Mouse (Mus musculus): ENCODE measurements at regions not wholly inside any gene's neighbourhood (a gene's known extent, or its start where the extent isn't known, plus 50 kb on each side); places are given as distances from the start of the nearest gene placed in this dataset.
A peak's percentile ranks its signal among the peaks of the same experiment; 100 is the strongest.

DNA sequence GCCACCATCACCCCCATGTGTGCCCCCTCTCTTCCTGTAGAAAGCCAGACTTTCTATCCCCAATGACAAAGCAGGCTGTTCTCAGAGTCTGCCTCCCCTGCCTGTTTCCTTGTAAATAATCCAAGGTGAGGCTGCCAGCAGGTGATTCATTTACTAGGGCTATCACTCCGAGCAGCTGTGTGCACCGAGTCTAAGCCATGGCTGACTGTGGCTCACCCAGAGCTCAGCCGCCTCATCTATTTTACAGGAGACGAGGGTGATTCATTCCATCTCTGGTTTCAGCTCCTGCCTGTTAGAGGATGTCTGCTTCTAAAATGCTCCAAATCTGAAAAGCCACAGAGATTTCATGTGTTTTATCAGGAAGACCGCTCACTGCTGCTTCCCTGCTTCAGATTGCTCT, 88.5 kb upstream of the Tpm1 start:
- Histone ChIP-seq H3K27ac (replicated peaks; ENCODE audit: low read depth, low read length) (peak overlapping the region; percentile 33), H3K4me2 (replicated peaks; ENCODE audit: low read depth, low read length, severe bottlenecking) (no peak overlapping the region), H3K27me3 (ENCODE audit: control insufficient read depth, insufficient read depth, low read length) (no peaks in the 10 kb centered on the region), H3K9ac (ENCODE audit: low read depth, low read length, severe bottlenecking) (no peak overlapping the region), H3K4me3 (replicated peaks; ENCODE audit: low read length) (no peak overlapping the region), H3K36me3 (ENCODE audit: control insufficient read depth, insufficient read depth, low read length) (no peaks in the 10 kb centered on the region), H3K9me3 (ENCODE audit: control insufficient read depth, low read length) (no peaks in the 10 kb centered on the region), H3K4me1 (ENCODE audit: control insufficient read depth, insufficient read depth, low read length) (peaks cover 20% of the 10 kb centered on the region)
- DNase-seq (ENCODE audit: low spot score) (peak; percentile 44), ATAC-seq (ENCODE audit: low FRiP score, low read depth) (peak; percentile 50; the same call in 1 of the 2 replicates)
- 15% methylated on average over 5 of the region's 5 CpGs for WGBS
- TF ChIP-seq POLR2A (IDR thresholded peaks at IDR 0.05; ENCODE audit: borderline replicate concordance, extremely low read depth, insufficient read depth, insufficient read length) = no peak

DNA sequence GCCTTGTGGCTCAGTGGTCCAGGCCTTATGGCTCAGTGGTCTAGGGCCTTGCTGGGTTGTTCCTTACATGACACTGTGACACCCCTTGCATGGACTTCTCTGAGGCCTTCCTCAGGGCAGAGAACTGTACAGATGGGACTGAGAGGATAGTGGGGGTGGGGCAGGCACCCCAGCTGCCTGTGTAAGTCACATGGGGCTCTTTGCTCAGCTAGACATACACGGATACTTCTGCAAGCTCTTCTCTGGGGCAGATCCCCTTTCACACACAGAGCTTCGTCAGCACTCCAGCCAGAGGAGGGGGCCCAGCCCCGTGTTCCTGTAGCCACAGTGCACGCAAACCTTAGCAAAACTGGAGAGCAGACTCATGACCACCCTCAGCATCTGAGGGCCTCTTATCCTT, 87.9 kb upstream of the Tpm1 start:
- Histone ChIP-seq H3K27me3 (ENCODE audit: control insufficient read depth, insufficient read depth, low read length) (no peaks in the 10 kb centered on the region), H3K4me1 (ENCODE audit: control insufficient read depth, insufficient read depth, low read length) (peaks cover 20% of the 10 kb centered on the region), H3K36me3 (ENCODE audit: control insufficient read depth, insufficient read depth, low read length) (no peaks in the 10 kb centered on the region), H3K9ac (ENCODE audit: low read depth, low read length, severe bottlenecking) (no peak overlapping the region), H3K4me2 (replicated peaks; ENCODE audit: low read depth, low read length, severe bottlenecking) (no peak overlapping the region), H3K4me3 (replicated peaks; ENCODE audit: low read length) (no peak overlapping the region), H3K9me3 (ENCODE audit: control insufficient read depth, low read length) (no peaks in the 10 kb centered on the region), H3K27ac (replicated peaks; ENCODE audit: low read depth, low read length) (peak overlapping the region; percentile 33; the same call in 1 of the 2 replicates)
- DNase-seq (ENCODE audit: low spot score) (no peak), ATAC-seq (ENCODE audit: low FRiP score, low read depth) (peak; percentile 35; the same call in 1 of the 2 replicates)
- WGBS = 36% methylated on average over 4 of the region's 4 CpGs
- TF ChIP-seq POLR2A (IDR thresholded peaks at IDR 0.05; ENCODE audit: borderline replicate concordance, extremely low read depth, insufficient read depth, insufficient read length) = no peak

DNA sequence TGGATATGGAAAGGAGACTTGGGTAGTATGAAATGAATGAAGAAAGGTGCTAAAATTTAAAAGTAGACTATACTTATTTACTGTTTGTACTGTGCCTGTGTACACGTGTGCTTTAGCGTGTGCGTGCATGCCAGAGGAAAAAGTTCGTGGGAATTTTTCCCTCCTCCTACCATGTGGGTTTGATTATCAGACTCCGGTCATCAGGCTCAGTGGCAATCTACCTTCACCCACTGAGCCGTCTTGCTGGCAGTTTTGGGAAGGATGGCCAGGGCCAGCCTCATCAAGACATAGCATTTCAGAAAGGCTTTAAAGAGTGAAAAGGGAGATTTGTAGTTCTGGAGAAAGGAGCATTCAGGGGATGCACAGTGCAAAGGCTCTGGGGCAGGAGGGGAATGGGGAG, 87.0 kb upstream of the Tpm1 start:
- Histone ChIP-seq H3K4me1 (ENCODE audit: control insufficient read depth, insufficient read depth, low read length) (peaks cover 22% of the 10 kb centered on the region), H3K27ac (replicated peaks; ENCODE audit: low read depth, low read length) (no peak overlapping the region), H3K9me3 (ENCODE audit: control insufficient read depth, low read length) (no peaks in the 10 kb centered on the region), H3K9ac (ENCODE audit: low read depth, low read length, severe bottlenecking) (no peak overlapping the region), H3K27me3 (ENCODE audit: control insufficient read depth, insufficient read depth, low read length) (no peaks in the 10 kb centered on the region), H3K4me2 (replicated peaks; ENCODE audit: low read depth, low read length, severe bottlenecking) (no peak overlapping the region), H3K4me3 (replicated peaks; ENCODE audit: low read length) (no peak overlapping the region), H3K36me3 (ENCODE audit: control insufficient read depth, insufficient read depth, low read length) (no peaks in the 10 kb centered on the region)
- ATAC-seq (ENCODE audit: low FRiP score, low read depth) = no peak
- WGBS = 26% methylated on average over 6 of the region's 6 CpGs
- TF ChIP-seq POLR2A (IDR thresholded peaks at IDR 0.05; ENCODE audit: borderline replicate concordance, extremely low read depth, insufficient read depth, insufficient read length) = no peak
- DNase-seq (ENCODE audit: low spot score) = no peak

DNA sequence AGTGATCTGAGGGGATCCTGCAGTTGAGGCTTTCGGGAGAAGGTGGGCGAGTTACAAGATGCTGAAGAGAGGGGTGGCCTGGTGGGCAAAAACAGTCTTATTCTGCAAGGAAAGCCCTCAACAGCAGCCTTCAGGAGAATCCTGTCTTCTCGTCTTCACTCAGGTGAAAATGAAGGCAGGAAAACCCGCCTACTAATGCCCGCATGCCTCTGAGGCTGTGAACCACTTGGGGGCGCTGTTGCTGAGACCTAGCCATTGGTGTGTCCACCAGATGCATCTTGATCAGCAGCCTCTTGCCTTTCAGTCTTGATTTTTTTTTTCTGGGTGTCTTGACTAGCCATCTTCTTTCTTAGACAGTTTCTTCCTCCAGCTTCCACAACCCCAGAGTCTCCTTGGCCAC, 85.2 kb upstream of the Tpm1 start:
- 80% methylated on average over 6 of the region's 6 CpGs for WGBS
- Histone ChIP-seq H3K9me3 (ENCODE audit: control insufficient read depth, low read length) (no peaks in the 10 kb centered on the region), H3K27me3 (ENCODE audit: control insufficient read depth, insufficient read depth, low read length) (no peaks in the 10 kb centered on the region), H3K4me2 (replicated peaks; ENCODE audit: low read depth, low read length, severe bottlenecking) (no peak overlapping the region), H3K4me1 (ENCODE audit: control insufficient read depth, insufficient read depth, low read length) (peaks cover 23% of the 10 kb centered on the region), H3K27ac (replicated peaks; ENCODE audit: low read depth, low read length) (no peak overlapping the region), H3K9ac (ENCODE audit: low read depth, low read length, severe bottlenecking) (no peak overlapping the region), H3K4me3 (replicated peaks; ENCODE audit: low read length) (no peak overlapping the region), H3K36me3 (ENCODE audit: control insufficient read depth, insufficient read depth, low read length) (no peaks in the 10 kb centered on the region)
- DNase-seq (ENCODE audit: low spot score) (no peak), ATAC-seq (ENCODE audit: low FRiP score, low read depth) (no peak)
- TF ChIP-seq POLR2A (IDR thresholded peaks at IDR 0.05; ENCODE audit: borderline replicate concordance, extremely low read depth, insufficient read depth, insufficient read length) = no peak

DNA sequence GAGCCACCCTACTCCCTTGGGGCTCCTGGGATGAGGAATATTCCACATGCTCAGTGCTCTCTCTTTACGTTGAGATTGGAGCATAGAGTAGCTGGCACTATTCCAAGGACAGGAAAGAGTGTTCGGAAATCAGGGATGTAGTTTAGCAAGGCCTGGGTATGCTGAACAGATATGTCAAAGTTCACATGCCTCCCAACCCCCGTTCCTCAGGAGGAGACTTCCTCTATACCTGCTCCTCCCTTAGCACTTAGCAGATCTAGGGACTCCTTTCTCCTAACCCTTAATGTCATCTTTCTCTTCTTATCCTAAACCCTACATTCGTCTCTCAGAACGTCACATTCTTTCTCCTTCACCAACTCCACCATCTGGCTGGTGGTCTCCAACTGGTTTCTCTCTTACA, 83.2 kb upstream of the Tpm1 start:
- 64% methylated on average over 5 of the region's 5 CpGs for WGBS
- Histone ChIP-seq H3K36me3 (ENCODE audit: control insufficient read depth, insufficient read depth, low read length) (no peaks in the 10 kb centered on the region), H3K9ac (ENCODE audit: low read depth, low read length, severe bottlenecking) (no peak overlapping the region), H3K4me3 (replicated peaks; ENCODE audit: low read length) (no peak overlapping the region), H3K27ac (replicated peaks; ENCODE audit: low read depth, low read length) (no peak overlapping the region), H3K4me1 (ENCODE audit: control insufficient read depth, insufficient read depth, low read length) (peaks cover 16% of the 10 kb centered on the region), H3K27me3 (ENCODE audit: control insufficient read depth, insufficient read depth, low read length) (no peaks in the 10 kb centered on the region), H3K4me2 (replicated peaks; ENCODE audit: low read depth, low read length, severe bottlenecking) (no peak overlapping the region), H3K9me3 (ENCODE audit: control insufficient read depth, low read length) (no peaks in the 10 kb centered on the region)
- ATAC-seq (ENCODE audit: low FRiP score, low read depth) (no peak), DNase-seq (ENCODE audit: low spot score) (no peak)
- TF ChIP-seq POLR2A (IDR thresholded peaks at IDR 0.05; ENCODE audit: borderline replicate concordance, extremely low read depth, insufficient read depth, insufficient read length) = no peak

Measured in limb, embryonic 14.5 days (tissue).